Mouse (Mus musculus) cerebellum, adult 11 months (tissue): ENCODE measurements around the gene Gm49366.
"Not testable (repeated sequence)": the region's sequence is repeated elsewhere in the genome, so short reads cannot be mapped to it uniquely, and the experiment has no call there.

Experiments
- DNase-seq: peaks from one replicate; pipeline ENCODE4 v3.0.0; 2022

The Gm49366 gene

GRCm38 (mm10) chr12:84094666-84095065, 55.9 kb downstream of the Gm49366 start:
- not testable (repeated sequence) for DNase-seq

- no peak for DNase-seq
These were observed 60.9 kb downstream of the Gm49366 start for GRCm38 (mm10) chr12:84099605-84100004.

- no peak for DNase-seq
These were observed 61.3 kb downstream of the Gm49366 start for GRCm38 (mm10) chr12:84100071-84100470.

GRCm38 (mm10) chr12:84100604-84101492, 62.1 kb downstream of the Gm49366 start, which contains the start of gene Acot6:
Acot6 (plus strand) TSS chr12:84100654.
- peak; percentile 41 for DNase-seq

- no peak for DNase-seq
These were observed 62.7 kb downstream of the Gm49366 start for GRCm38 (mm10) chr12:84101493-84101845.

- DNase-seq, result no peak
These were observed 68.3 kb downstream of the Gm49366 start for GRCm38 (mm10) chr12:84107012-84107411.

GRCm38 (mm10) chr12:84107692-84108091, 69.0 kb downstream of the Gm49366 start:
- DNase-seq, result no peak
